Mouse (Mus musculus) bone marrow, adult 2 months (tissue): ENCODE data around the gene Map3k5.

Source experiments
- CTCF ChIP-seq: fragments of 200-500 bp; IDR thresholded peaks from 2 replicates; pipeline ENCODE4 v1.5.1; 2011; ENCODE audit warnings: low read length, control low read depth; ENCODE audit not compliant: control insufficient read depth, insufficient read depth
- POLR2A ChIP-seq: fragments of 200-500 bp; IDR thresholded peaks from 2 replicates; pipeline ENCODE4 v1.6.1; 2011; ENCODE audit warnings: low read depth, mild to moderate bottlenecking, control low read depth, low read length, borderline replicate concordance; ENCODE audit not compliant: control insufficient read depth

GRCm38 (mm10) chr10:20087841-20088240 lies 153.6 kb downstream of the Map3k5 start:
- TF ChIP-seq POLR2A (no peak), CTCF (no peak)
